ENCODE assay signal across 12 mouse cellular contexts in the genomic region with DNA sequence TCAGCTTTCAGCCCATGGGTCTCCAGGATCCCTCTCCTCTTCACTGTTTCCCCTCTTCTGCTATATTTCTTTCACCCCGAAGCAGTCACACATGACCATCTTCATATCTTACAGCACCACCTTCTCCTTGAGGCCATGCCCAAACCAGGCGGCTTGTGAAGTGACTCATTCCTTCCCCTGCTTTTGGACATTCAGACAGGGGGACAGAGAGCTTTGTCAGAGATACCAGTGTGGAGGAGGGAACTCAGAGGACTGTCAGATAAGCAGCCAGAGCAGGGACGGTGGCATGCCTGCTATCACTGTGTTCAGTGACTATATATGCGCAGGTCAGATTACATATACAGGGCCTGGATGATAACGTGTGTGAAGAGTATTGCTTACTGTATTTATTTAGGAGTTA. TPM values are rescaled to one million over a fixed set of nuclear protein-coding genes. Genes with fewer than 3 reads are reported as not detected.
DNase-seq lines count a peak whose midpoint lies in the region; ATAC-seq and TF ChIP-seq lines count a peak whose summit lies in the region.
"Had no signal": no experiment of that assay in that cellular context is flagged by ENCODE, and none has a peak within 500 bp of the region (broad histone marks: within the 10 kb centered on the region; RNA-seq: fewer than 3 reads in every experiment).

No protein-coding gene starts in this region.

- DNase-seq in gastrocnemius, adult 2 months, result no peak
- no peak for DNase-seq in gastrocnemius, adult 8-10 months (ENCODE audit: low spot score in 2 of 2)
- no peak for DNase-seq in kidney, postnatal 0 days (ENCODE audit: low spot score)
- no peak for DNase-seq in kidney, postnatal 10 days
- no peak for DNase-seq in cerebellum, postnatal 10 days
- no peak for DNase-seq in cerebellum, postnatal 36 days
- DNase-seq: gastrocnemius, postnatal 25 days; left cerebral cortex, postnatal 4 days had no signal

- no peak overlapping the region for H3K4me2 ChIP-seq in kidney, postnatal 0 days (ENCODE audit: low read length)
- H3K4me2 ChIP-seq: forebrain, embryonic 12.5 days had no signal

- no peaks in the 10 kb centered on the region for H3K27me3 ChIP-seq in kidney, postnatal 0 days (ENCODE audit: insufficient read depth, low read length)

- ATAC-seq in kidney, postnatal 0 days (replicated peaks; ENCODE audit: low FRiP score, low read depth), result no peak
- peak; percentile 75 for ATAC-seq in erythroblast, adult 5-6 weeks (replicated peaks; ENCODE audit: low FRiP score, poor library complexity, severe bottlenecking)
- ATAC-seq in megakaryocyte, adult 5-6 weeks (ENCODE audit: poor library complexity, severe bottlenecking), result peak; percentile 30; the same call in 1 of the 2 replicates

- peak overlapping the region; percentile 19 for H3K4me3 ChIP-seq in gastrocnemius, adult 2 months
- H3K4me3 ChIP-seq in kidney, postnatal 0 days (replicated peaks; ENCODE audit: low read depth, low read length), result no peak overlapping the region
- H3K4me3 ChIP-seq: forebrain, embryonic 12.5 days had no signal

- 73% methylated on average over 5 of the region's 5 CpGs for WGBS in kidney, postnatal 0 days

- peak overlapping the region; percentile 46; the same call in 1 of the 2 replicates for H3K27ac ChIP-seq in gastrocnemius, adult 2 months
- H3K27ac ChIP-seq in kidney, postnatal 0 days, result peak overlapping the region; percentile 11; the same call in 1 of the 2 replicates
- H3K27ac ChIP-seq: forebrain, embryonic 12.5 days had no signal

- no peak for TF ChIP-seq CTCF in gastrocnemius, adult 2 months (IDR thresholded peaks at IDR 0.05)
- TF ChIP-seq CTCF in kidney, postnatal 0 days (IDR thresholded peaks at IDR 0.05; ENCODE audit: low read depth), result no peak

- peaks cover 67% of the 10 kb centered on the region for H3K4me1 ChIP-seq in kidney, postnatal 0 days (replicated peaks; ENCODE audit: insufficient read depth, low read length)

- no peaks in the 10 kb centered on the region for H3K36me3 ChIP-seq in kidney, postnatal 0 days (ENCODE audit: insufficient read depth, low read length)
- H3K36me3 ChIP-seq: forebrain, embryonic 12.5 days had no signal

- no peak overlapping the region for H3K9ac ChIP-seq in kidney, postnatal 0 days (ENCODE audit: low read depth, low read length)
- H3K9ac ChIP-seq: forebrain, embryonic 12.5 days had no signal

- no peaks in the 10 kb centered on the region for H3K9me3 ChIP-seq in kidney, postnatal 0 days (replicated peaks; ENCODE audit: low read length)
- H3K9me3 ChIP-seq: forebrain, embryonic 12.5 days had no signal

- intact Hi-C loops in gastrocnemius, adult 2 months (cut with DNase I), result no loop called here

RNA-seq across cellular contexts. Expression of gene Oaf, which starts 5.2 kb away (rescaled TPM):
- 1 to 10 TPM; 2.9 to 8.9 TPM for total RNA-seq in gastrocnemius, adult 2 months (2021)
- total RNA-seq in gastrocnemius, adult 8-10 months (2022), result 1 to 10 TPM; 2.7 to 5.9 (median 4.8) TPM
- 57.2 and 62.9 TPM in 2 replicates for polyA plus RNA-seq in kidney, postnatal 0 days (2015; fragmentation: Nextera tagmentation; extraction: Ambion mirVana)
- 2.1 and 21.7 TPM in 2 replicates for total RNA-seq in erythroblast, adult 5-6 weeks (2015; ENCODE audit: low replicate concordance)
- total RNA-seq in erythroblast, adult 5-6 weeks (2017; ENCODE audit: low replicate concordance), result 1.8 and 3.7 TPM in 2 replicates
- 7.0 and 7.2 TPM in 2 replicates for total RNA-seq in megakaryocyte, adult 5-6 weeks (2015)
- 3.2 and 3.7 TPM in 2 replicates for total RNA-seq in megakaryocyte, adult 5-6 weeks (2017)

RNA-seq across cellular contexts. Expression of gene Pou2f3, which starts 24.3 kb away (rescaled TPM):
- total RNA-seq in gastrocnemius, adult 2 months (2021), result under 1 TPM; 0.11 to 0.15 TPM
- total RNA-seq in gastrocnemius, adult 8-10 months (2022), result not detected
- polyA plus RNA-seq in kidney, postnatal 0 days (2015; fragmentation: Nextera tagmentation; extraction: Ambion mirVana), result 0.41 and 0.47 TPM in 2 replicates
- not detected in 2 replicates for total RNA-seq in erythroblast, adult 5-6 weeks (2015; ENCODE audit: low replicate concordance)
- total RNA-seq in erythroblast, adult 5-6 weeks (2017; ENCODE audit: low replicate concordance), result not detected in 2 replicates
- total RNA-seq in megakaryocyte, adult 5-6 weeks (2015), result not detected in 2 replicates
- total RNA-seq in megakaryocyte, adult 5-6 weeks (2017), result not detected in 2 replicates
- total RNA-seq: gastrocnemius, postnatal 25 days; left cerebral cortex, postnatal 4 days; monocyte, adult 5-6 weeks had no signal
- polyA plus RNA-seq: forebrain, embryonic 12.5 days had no signal
